Mouse (Mus musculus): Measurements from ENCODE around the gene Sgms1.
"Not testable (repeated sequence)": the region's sequence is repeated elsewhere in the genome, so short reads cannot be mapped to it uniquely, and the experiment has no call there.

Sgms1 gene

DNA sequence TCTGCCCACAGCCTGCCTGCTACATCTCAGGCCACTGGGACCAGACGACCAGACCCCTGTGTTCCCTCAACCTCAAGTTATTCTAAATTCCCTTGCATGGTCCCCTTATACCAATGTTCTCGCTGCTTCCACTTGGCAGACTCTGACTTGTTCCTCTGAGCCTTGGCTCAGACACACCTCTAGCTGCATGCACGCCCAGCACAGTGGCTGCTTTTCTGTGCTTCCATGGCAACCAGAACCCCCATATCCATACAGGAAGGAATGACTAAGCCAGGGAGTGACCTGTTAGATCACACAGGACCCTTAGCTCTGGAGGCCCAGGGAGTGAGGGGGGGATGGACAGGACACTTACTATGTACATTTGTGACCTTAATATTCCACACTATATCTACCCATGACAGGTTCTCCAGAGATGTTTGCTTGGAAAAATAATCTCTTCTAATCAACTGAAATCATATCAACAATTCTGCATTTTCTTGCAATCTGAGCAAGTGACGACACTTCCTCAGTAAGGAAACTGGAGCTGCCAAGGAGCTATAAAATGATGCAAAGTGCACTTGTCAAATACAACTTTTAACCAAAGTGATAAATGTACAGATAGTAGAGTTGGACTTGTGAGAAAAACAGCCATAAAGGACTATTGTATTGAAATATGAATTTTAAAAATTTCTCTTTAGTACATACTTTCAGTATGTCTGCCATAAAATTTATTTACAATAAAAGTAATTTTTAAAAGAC, 252.5 kb downstream of the Sgms1 start:
- no peak for DNase-seq (ENCODE audit: low read depth)

DNA sequence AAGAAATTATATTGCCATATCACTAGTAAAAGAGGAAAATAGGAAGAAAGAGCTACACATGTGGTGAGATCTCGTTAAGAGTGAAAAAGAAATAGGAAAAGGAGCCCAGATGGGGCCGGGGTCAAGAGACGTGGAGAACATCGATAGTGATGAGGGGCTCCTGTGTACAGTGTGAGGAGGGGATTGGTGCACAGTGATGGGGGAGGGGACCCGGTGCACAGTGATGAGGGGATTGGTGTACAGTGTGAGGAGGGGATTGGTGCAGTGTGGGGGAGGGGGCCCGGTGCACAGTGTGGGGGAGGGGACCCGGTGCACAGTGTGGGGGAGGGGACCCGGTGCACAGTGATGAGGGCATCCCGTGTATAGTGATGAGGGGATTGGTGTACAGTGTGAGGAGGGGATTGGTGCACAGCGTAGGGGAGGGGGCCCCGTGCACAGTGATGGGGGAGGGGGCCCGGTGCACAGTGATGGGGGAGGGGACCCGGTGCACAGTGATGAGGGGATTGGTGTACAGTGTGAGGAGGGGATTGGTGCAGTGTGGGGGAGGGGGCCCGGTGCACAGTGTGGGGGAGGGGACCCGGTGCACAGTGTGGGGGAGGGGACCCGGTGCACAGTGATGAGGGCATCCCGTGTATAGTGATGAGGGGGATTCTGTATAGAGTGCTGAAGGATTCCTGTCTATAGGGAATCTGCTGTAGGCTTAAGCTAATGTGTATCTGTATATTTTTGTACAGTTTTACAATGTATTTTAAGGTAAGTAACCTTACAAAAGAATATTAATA, 257.6 kb downstream of the Sgms1 start:
- not testable (repeated sequence) for DNase-seq (ENCODE audit: low read depth)

DNA sequence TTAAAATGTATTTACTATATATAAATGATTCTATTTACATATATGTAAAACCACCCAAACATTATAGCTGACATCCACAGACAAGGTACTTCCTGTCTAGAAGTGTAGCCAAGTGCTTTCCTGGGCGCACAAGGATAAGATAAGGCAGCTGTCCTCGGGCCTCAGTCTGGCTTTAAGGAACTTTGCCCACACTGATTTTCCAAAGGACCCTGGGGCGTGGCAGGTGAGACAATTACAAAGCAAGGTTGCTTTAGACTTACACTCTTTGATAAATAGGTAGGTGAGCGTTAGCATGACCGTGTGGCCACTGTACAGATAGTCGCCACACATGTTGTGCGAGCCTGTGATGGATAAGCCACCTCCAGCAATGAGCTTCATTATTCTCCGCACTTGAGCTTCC, 260.2 kb downstream of the Sgms1 start:
- no peak for DNase-seq (ENCODE audit: low read depth)

DNA sequence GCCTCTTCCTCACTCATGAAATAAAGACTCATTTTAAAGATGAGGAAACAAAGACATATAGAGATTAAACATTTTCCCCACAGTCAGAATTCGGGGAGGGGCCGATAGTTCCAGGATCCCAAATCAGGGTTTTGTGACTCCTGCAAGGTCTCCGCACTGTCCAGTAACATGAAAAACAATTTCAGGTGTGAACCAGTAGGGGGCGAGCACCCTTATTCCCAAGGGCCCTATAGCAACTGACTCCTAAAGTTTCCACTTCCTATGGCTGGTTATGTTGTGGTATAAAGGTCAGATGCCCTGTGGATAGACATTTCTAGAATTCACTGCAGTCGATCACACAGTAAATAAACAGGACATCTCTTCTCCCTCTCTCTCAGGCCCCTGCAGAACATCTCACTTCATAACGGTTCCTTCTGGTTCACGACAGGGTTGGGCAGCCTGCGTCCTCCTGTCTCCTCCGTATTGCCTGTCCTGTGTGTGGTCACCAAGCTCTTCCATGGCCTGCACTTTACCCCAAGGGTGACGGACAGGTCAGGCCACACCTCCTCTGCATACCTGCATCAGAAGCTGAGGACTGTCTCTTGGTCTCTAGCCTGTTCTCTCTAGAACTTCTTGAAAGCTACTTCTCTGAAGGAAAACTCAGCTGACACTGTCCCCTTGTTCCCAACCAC, 262.2 kb downstream of the Sgms1 start:
- DNase-seq (ENCODE audit: low read depth): no peak

DNA sequence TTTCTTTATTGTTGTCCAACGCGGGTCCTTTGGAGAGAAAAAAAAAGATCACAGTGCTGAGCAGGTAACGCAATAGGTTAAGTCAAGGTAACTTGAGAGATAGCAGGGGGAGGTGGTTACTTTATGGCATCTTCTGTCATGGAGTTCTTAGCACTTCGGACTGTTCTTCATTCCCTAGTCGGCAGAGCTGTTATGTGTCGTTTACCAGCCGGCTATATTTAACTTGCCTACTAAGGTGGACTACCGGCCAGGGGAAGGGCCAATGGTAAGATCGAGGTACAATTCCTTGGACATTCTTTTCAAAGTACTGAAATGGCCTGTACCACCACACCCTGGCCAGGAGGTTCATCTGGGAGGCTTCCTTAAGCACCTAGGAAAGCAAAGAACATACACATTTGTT, 265.4 kb downstream of the Sgms1 start:
- no peak for DNase-seq (ENCODE audit: low read depth)

DNA sequence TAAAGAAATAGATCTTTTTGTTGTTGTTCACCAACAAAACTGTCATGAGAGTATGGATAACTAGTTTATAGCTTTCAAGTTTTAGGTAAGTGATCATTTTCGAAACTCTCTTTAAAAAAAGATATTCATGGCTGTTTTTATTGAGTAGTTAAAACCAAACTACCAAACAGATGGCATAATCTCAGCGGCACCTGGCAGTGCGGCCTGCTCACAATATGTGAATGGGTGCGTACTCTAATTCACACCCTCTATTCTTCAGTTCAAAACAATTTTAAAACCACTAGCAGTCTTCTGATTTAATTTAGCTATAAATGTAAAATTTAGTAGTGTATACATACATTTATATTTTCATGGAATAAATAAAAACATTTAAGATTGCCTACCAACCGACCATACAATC, 266.3 kb downstream of the Sgms1 start:
- no peak for DNase-seq (ENCODE audit: low read depth)

DNA sequence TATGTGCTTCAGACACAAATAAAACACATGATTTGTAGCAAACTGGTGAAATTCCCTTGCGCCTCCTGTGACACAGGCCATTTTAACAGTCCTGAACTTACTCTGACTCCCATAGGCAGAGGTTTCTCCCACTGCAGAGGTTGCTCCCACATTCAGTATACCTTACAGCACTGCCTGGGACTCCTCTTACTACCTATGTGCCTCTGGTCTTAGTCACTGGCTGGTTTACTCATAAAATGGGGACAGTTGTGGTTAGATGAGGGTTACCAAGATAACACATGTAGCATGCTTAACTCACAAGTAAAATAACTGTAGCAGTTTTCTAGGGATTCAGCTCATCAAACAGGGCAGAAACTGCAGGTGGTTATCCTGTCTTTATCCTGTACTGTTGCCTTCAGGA, 268.7 kb downstream of the Sgms1 start:
- DNase-seq (ENCODE audit: low read depth): no peak

DNA sequence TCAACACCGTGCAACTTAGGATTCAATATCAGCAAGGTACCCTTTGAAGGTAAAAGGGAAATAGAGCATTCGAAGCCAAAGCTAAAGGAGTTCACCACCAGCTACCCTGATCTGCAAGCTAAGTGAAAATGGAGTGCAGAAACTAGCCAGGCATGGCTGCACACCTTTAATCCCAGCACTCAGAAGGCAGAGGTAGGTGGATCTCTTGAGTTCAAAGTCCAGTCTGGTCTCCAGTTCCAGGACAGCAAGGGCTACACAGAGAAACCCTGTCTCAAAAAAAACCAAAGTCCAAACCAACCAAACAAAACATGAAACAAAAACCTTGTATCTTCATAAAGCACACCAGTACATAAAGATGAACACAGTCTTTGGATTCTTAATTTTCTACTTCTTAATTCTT, 269.8 kb downstream of the Sgms1 start:
- no peak for DNase-seq (ENCODE audit: low read depth)

DNA sequence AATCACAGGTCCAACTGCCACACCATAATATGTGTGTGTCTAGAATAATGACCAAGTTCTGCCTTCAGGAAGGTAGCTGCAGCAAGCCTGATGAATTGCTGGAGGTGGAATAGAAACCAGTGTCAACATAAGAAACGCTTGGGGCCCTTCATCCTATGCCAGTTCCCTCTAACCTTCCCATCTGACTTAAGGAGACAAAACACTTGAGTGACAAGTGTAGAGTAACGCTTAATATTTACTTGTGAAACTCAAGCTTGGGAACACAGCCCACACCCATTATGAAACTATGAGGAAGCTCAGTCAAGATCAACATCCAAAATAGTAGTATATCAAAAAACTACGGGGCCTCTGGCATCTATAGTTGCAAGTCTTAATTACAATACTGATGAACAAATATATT, 271.0 kb downstream of the Sgms1 start:
- no peak for DNase-seq (ENCODE audit: low read depth)

DNA sequence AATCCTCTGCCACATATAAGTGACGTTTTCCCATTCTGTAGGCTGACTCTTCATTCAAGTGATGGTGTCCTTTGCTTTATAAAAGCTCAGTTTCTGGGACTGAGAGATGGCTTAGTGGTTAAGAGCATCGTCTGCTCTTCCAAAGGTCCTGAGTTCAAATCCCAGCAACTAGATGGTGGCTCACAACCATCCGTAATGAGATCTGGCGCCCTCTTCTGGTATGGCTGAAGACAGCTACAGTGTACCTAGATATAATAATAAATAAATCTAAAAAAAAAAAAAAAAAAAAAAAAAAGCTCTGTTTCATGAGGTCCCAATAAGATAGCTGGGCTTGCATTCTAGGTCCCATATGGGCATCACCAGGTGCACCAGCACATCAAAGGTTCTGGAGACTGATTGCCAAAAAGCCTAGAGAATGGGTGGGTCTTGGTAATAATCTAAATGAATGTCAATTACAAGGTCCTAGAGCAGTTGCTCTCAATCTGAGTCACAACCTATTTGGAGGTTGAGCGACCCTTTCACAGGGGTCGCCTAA, 272.0 kb downstream of the Sgms1 start:
- no peak for DNase-seq (ENCODE audit: low read depth)

DNA sequence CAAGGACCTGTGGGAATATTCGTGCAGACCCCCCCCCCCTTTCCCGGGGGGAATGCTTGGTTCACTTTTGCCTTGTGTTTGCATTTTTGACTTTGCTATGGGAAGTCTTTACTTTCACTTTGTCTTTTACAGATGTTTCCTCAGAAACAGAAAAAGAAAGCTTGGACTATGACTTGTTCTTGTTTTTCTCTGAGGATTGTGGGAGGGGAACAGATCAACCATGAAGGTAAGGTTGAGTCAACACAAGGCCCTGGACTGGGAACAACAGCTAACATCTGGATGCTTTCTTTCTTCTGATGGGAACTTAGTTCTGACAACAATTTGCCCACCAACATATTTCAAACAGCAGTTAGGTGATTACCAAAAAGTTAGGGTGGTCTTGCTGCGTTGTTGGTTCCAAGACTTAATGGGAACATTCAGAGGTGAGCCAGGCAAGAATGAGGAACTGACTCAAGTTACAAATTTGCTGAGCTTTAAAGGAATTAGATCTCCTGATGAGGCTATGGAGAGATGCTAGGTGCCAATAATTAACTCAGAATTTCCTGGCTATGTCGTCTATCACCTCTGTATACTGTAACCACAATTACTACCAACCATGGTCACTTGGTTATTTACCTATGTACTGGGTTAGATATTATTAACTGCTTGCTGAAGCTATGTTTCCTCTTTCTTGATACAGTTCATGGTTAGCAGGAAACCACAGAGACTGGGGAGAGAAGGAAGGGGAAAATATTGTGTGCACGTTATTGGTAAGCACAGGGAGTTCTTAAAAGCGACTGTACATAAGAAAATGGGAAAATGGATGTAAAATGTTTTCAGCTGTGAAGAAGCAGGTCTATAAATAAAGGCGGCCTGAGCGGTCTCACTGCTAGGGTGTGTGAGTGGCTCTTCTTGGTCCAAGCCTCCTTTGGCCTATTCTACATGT, 277.4 kb downstream of the Sgms1 start:
- no peak for DNase-seq (ENCODE audit: low read depth)

DNA sequence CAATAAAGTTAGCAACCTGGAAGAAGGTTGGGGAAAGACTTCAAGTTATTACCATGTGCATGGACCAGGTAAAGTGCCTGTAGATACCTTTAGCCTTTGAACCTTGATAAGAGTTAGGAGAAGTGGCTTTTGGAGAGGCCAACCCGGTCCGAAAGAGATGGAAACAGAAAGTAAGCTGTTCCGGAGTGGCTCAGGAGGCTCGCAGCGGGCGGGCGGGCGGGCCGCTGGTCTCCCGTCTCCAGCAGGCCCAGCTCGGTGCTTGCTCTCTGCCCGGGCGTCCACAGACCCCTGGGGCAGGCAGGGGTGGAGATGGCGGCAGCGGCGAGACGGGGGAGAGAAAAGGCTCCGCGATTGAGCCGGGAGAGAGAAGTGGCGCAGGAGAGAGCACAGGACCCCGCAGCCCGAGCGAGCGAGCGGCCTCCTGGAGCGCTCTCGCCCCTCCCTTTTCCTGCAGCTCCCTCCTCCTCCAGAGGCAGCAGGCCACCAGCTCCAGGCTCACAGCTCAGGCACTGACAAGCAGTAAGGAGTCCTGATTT, 281.7 kb downstream of the Sgms1 start, which contains the start of gene Asah2:
Gene Asah2 (minus strand): TSS at position 441 of the 536 bp plus-strand sequence.
- DNase-seq (ENCODE audit: low read depth): peak; percentile 41

DNA sequence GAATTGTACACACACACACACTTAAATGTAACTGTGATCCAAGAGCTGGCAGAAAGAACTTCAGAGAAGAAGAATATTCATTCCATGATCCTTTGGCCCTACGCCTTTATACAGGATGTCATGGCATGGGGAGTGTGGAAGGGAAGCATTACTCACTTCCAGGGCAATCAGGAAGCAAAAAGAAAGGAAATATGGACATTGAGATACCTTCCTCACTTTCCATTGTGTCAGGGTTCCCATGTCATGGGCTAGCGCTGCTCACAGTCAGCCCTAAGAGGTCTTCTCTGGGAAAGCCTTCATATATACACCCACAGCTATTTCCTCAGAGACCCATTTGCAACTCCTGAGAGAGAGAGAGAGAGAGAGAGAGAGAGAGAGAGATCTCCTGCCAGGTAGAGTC, 282.8 kb downstream of the Sgms1 start:
- no peak for DNase-seq (ENCODE audit: low read depth)

DNA sequence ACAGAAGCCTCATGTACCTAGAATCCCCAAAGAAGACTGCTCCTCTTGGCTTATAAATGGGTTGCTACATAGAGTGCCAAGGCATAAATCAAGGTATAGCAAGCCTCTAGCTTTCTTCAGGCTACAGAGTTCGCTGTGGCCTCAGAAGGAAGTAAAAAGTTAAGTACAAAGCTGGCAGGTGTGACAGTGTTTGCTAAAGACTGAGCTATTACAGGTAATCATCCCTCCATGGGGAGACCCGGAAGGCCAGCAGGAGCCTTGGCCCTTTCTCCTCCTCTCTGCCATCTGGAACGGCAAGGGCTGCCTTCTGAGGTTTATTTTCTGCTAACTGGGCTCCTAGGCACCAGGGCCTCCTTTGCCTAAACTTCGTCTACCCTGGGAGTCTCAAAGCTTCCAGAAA, 285.3 kb downstream of the Sgms1 start:
- no peak for DNase-seq (ENCODE audit: low read depth)

DNA sequence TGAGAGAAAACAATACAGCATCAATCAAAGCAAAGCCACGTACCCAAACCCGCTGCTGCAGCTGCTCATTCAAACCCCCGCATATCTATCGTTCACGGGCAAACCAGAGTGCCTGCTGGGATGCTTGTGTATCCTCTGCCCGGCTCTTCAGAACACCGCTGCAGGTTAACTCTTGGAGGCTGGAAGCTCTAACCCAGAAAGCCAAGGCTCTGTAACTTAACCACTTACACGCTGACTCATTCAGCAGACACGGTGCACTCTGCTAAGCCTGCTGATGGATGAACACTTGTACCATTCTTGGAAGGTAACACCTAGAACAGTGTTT, 286.6 kb downstream of the Sgms1 start:
- no peak for DNase-seq (ENCODE audit: low read depth)

DNA sequence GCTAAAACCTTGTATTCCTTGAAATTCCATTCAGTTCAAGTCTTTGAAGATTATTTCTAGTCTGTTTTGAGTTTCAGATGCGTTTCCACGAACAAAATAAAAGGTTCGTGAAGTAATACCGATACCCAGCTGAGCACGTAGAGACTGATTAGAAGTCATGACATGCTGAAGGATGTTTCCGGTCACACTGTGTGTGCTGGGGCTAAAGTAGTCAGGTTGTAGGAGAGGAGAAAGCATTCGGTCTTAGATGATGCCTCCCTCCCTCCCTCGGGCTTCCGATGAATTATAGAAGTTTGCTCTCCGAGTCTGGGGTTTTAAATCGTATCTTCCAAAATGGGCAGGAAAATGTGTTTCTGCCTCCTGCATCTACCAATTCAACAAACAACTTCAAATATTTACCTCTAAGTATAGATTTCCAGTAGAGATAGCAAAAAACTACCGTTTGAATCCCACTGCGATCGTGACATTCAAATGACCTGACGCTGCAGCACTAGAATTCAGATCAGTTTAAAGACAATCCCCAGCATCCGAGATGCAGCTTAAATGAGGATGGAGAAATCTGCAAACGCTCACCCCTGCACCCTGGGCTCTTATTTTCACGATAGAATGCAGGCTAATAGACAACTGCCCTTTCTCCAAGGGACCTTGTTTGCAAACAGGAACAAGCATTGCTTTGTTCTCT, 287.1 kb downstream of the Sgms1 start:
- no peak for DNase-seq (ENCODE audit: low read depth)

DNA sequence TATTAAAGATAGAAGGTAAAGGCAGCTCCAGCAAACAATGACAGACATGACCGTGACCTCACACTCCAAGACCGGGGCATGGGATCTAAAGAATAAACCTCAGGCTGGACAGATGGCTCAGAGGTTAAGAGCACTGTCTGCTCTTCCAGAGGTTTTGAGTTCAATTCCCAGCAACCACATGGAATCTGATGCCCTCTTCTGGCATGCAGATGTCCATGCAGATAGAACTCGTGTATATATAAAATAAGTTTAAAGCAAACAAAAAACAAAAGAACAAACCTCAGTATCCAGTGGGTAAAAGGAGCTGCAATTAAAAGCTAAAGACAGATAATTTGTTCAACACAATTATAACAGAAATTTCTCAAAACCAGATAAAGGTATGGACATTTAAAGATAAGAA, 290.9 kb downstream of the Sgms1 start:
- DNase-seq (ENCODE audit: low read depth): no peak

DNA sequence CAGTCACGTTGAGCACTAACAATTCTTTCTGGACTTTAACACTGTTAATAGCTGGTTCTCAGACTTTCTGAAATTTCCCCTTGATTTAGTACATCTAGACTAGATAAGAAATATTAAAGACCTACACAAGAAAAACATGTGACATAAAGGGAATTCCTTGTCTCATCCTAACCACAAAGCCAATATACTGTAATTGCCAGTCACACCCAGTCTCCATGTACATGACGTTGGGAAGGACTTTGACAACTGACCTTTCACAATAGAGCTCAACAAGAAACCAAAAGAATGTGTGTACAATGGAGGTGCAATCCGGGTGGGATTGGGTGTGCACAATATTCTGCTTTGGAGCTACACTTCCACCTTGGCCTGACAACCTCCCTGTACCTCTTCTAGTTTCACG, 297.2 kb downstream of the Sgms1 start:
- no peak for DNase-seq (ENCODE audit: low read depth)

DNA sequence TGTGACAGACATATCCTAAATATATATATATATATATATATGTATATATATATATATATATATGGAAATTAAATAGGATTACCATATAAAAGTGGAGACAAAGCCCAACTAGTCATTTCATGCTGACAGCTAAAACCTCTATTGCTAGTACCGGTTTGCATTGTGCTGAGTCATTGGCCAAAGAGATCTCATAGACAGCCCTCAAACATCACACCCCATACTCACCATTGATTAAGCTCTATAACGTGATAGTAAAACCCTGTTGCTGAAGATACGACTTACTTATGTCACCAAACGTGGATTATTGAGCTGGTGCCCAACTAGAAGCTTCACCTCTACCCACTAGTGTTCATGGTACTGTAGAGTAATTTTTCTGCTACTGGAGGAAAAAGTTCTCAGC, 298.7 kb downstream of the Sgms1 start:
- DNase-seq (ENCODE audit: low read depth): no peak

DNA sequence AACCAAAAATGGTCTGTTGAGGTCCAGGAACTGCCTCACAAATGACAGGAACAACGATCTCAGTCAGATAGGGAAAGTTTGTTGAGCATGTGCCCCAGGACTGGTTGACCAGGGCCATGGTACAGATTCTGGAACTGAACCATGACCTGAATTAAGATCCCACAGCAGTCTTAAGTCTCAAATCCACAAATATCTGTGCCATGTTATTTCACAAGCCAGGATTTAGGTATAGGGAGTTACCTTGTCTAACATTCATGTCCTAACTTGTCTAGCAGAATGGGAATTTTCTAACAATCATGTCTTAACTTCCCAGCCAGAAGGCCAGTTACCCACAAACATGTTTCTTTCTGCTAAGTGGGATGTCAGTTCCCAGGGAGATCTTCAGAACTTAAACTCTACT, 300.9 kb downstream of the Sgms1 start:
- no peak for DNase-seq (ENCODE audit: low read depth)
